Comparison of ENCODE assay signal across 23 mouse cellular contexts in the genomic region with DNA sequence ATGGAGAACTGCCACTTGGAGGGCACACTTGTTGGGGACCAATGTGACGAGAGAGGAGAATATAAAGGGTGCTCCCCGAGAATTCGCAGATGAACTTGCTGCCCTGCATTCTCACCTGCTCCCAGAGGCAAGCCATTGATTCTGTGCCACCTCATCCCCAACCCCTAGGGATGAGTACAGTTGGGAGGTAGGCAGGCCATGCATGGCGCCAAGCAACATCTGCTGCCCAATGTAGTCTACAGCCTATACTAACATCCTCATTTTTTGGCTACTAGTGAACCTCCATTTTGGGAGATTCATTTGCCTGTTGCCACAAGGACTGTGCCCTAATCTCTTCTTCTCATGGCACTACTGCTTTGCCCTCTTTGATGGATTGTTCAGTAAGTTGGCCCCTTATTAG. TPM values are rescaled to one million over a fixed set of nuclear protein-coding genes. Genes with fewer than 3 reads are reported as not detected.
A peak's percentile ranks its signal among the peaks of the same experiment; 100 is the strongest.
DNase-seq lines count a peak whose midpoint lies in the region; ATAC-seq lines count a peak whose summit lies in the region.
"Had no signal": no experiment of that assay in that cellular context is flagged by ENCODE, and none has a peak within 500 bp of the region (broad histone marks: within the 10 kb centered on the region; RNA-seq: fewer than 3 reads in every experiment).

No protein-coding gene starts in this region.

- ATAC-seq in forebrain, embryonic 11.5 days (replicated peaks; ENCODE audit: low FRiP score): no peak
- no peak for ATAC-seq in forebrain, embryonic 13.5 days
- no peak for ATAC-seq in megakaryocyte, adult 5-6 weeks (ENCODE audit: poor library complexity, severe bottlenecking)
- ATAC-seq: activated CD4-positive, CD25-positive, alpha-beta regulatory T cell, adult 4 months; CD4-positive, CD25-positive, alpha-beta regulatory T cell, adult 4 months; Patski had no signal

- no peak overlapping the region for H3K4me2 ChIP-seq in forebrain, embryonic 11.5 days (ENCODE audit: low read depth, low read length, severe bottlenecking)
- H3K4me2 ChIP-seq in forebrain, embryonic 13.5 days: no peak overlapping the region

- no peaks in the 10 kb centered on the region for H3K36me3 ChIP-seq in forebrain, embryonic 11.5 days (ENCODE audit: control insufficient read depth, insufficient read depth, low read length)
- no peaks in the 10 kb centered on the region for H3K36me3 ChIP-seq in forebrain, embryonic 13.5 days (ENCODE audit: poor library complexity, severe bottlenecking)
- H3K36me3 ChIP-seq in heart, embryonic 10.5 days: no peaks in the 10 kb centered on the region
- no peaks in the 10 kb centered on the region for H3K36me3 ChIP-seq in megakaryocyte, embryonic 14.5 days (replicated peaks; ENCODE audit: low read length)
- H3K36me3 ChIP-seq: G1E had no signal

- no peak overlapping the region for H3K4me3 ChIP-seq in forebrain, embryonic 11.5 days (ENCODE audit: low read depth, low read length)
- no peak overlapping the region for H3K4me3 ChIP-seq in forebrain, embryonic 13.5 days
- H3K4me3 ChIP-seq in heart, embryonic 10.5 days: no peak overlapping the region
- H3K4me3 ChIP-seq in megakaryocyte, embryonic 14.5 days (replicated peaks): peak overlapping the region; percentile 42

- 88% methylated on average over 4 of the region's 4 CpGs for WGBS in forebrain, embryonic 11.5 days
- 88% methylated on average over 4 of the region's 4 CpGs for WGBS in forebrain, embryonic 13.5 days
- WGBS in heart, embryonic 10.5 days: 81% methylated on average over 4 of the region's 4 CpGs

- H3K9me3 ChIP-seq in forebrain, embryonic 11.5 days (ENCODE audit: control insufficient read depth, low read length): peaks cover 6% of the 10 kb centered on the region
- peaks cover 23% of the 10 kb centered on the region for H3K9me3 ChIP-seq in forebrain, embryonic 13.5 days (replicated peaks)
- H3K9me3 ChIP-seq in heart, embryonic 10.5 days: peaks cover 9% of the 10 kb centered on the region
- peaks cover 56% of the 10 kb centered on the region for H3K9me3 ChIP-seq in megakaryocyte, embryonic 14.5 days

- H3K27ac ChIP-seq in forebrain, embryonic 11.5 days (ENCODE audit: low read depth, low read length): no peak overlapping the region
- no peak overlapping the region for H3K27ac ChIP-seq in forebrain, embryonic 13.5 days
- H3K27ac ChIP-seq in heart, embryonic 10.5 days: no peak overlapping the region

- H3K9ac ChIP-seq in forebrain, embryonic 11.5 days (ENCODE audit: low read length): no peak overlapping the region
- no peak overlapping the region for H3K9ac ChIP-seq in forebrain, embryonic 13.5 days

- peak; percentile 16 for DNase-seq in forebrain, embryonic 11.5 days (ENCODE audit: low spot score)
- peak; percentile 61 for DNase-seq in heart, adult 11 months
- no peak for DNase-seq in heart, postnatal 14 days
- DNase-seq in heart, embryonic 10.5 days (ENCODE audit: low spot score): peak; percentile 66
- DNase-seq in heart, postnatal 4 days: no peak
- DNase-seq: adrenal gland, adult 2 months; adrenal gland, adult 8-10 months; adrenal gland, postnatal 10 days; adrenal gland, postnatal 14 days; adrenal gland, postnatal 25 days; adrenal gland, postnatal 36 days; B cell, adult 2 months; cerebellum, adult 11 months; cerebellum, adult 11-12 months had no signal

- no peaks in the 10 kb centered on the region for H3K27me3 ChIP-seq in forebrain, embryonic 11.5 days (ENCODE audit: control insufficient read depth, insufficient read depth, low read length)
- no peaks in the 10 kb centered on the region for H3K27me3 ChIP-seq in forebrain, embryonic 13.5 days
- no peaks in the 10 kb centered on the region for H3K27me3 ChIP-seq in heart, embryonic 10.5 days (ENCODE audit: insufficient read depth, poor library complexity, severe bottlenecking)
- H3K27me3 ChIP-seq in megakaryocyte, embryonic 14.5 days (replicated peaks): no peaks in the 10 kb centered on the region
- H3K27me3 ChIP-seq: CH12.LX had no signal

- H3K4me1 ChIP-seq in forebrain, embryonic 11.5 days (replicated peaks; ENCODE audit: control insufficient read depth, insufficient read depth, low read length): no peaks in the 10 kb centered on the region
- no peaks in the 10 kb centered on the region for H3K4me1 ChIP-seq in forebrain, embryonic 13.5 days
- no peaks in the 10 kb centered on the region for H3K4me1 ChIP-seq in heart, embryonic 10.5 days
- no peaks in the 10 kb centered on the region for H3K4me1 ChIP-seq in megakaryocyte, embryonic 14.5 days

- intact Hi-C loops in heart, postnatal 14 days (cut with DNase I): no loop called here

RNA-seq across cellular contexts. Expression of a gene that starts 59.5 kb away (rescaled TPM):
- polyA plus RNA-seq in forebrain, embryonic 11.5 days (2014; fragmentation: Nextera tagmentation; extraction: Ambion mirVana): 1.2 TPM in 2 replicates
- polyA plus RNA-seq in forebrain, embryonic 13.5 days (2015; fragmentation: Nextera tagmentation; extraction: Ambion mirVana): 0.84 and 1.3 TPM in 2 replicates
- 1 to 10 TPM; 4.9 to 5.8 TPM for total RNA-seq in heart, postnatal 14 days (2021)
- 9.4 and 17.2 TPM in 2 replicates for polyA plus RNA-seq in heart, embryonic 10.5 days (2016; fragmentation: Nextera tagmentation; extraction: Ambion mirVana)
- total RNA-seq in heart, postnatal 4 days (2021): 10 to 100 TPM; 20.6 to 20.8 TPM
- not detected in 2 replicates for polyA plus RNA-seq in megakaryocyte, embryonic 14.5 days (2012; ENCODE audit: insufficient read depth, low replicate concordance)
- total RNA-seq in megakaryocyte, adult 5-6 weeks (2015): not detected in 2 replicates
- total RNA-seq in megakaryocyte, adult 5-6 weeks (2017): not detected in 2 replicates
- total RNA-seq: CH12.LX, MEL had no signal
- polyA plus RNA-seq: activated CD4-positive, CD25-positive, alpha-beta regulatory T cell, adult 4 months; CD4-positive, CD25-positive, alpha-beta regulatory T cell, adult 4 months; G1E had no signal

Comparison
In these comparisons a context has a peak if more than half of its experiments do, and no peak if none do; other contexts are left out.
1. DNase-seq: peak in forebrain, embryonic 11.5 days (single experiment), heart, adult 11 months (single experiment) and heart, embryonic 10.5 days (single experiment); none in heart, postnatal 14 days (0 of 2) and heart, postnatal 4 days (single experiment).